Mouse (Mus musculus) telencephalon, adult 2 months (tissue): ENCODE data around the gene Rundc1.
"Not testable (repeated sequence)": the region's sequence is repeated elsewhere in the genome, so short reads cannot be mapped to it uniquely, and the experiment has no call there.

Experiments
- DNase-seq: peaks from one replicate; pipeline ENCODE4 v3.0.0-alpha.2; 2011; ENCODE audit warnings: low read depth, low spot score

Rundc1 gene

DNA sequence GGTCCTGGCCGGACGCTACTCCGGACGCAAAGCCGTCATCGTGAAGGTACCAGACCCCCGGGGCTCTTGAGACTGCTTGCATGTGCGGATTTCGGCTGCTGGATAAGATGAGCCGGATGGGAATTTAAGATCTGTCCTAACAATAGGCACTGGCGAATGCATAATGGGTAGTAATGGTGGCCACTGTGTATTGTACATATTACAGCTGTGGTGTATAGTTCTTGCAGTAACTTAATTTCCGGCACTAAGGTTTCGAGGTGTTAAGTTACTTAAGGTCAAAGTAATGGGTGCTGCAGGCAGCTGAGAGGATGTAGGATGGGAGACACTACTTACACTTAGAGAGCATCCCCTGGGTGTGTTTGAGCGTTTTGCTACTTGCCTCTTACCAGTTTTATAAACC, 17.9 kb downstream of the Rundc1 start:
- no peak for DNase-seq

GRCm38 (mm10) chr11:101446319-101446718, 21.4 kb downstream of the Rundc1 start:
- DNase-seq: no peak

DNA sequence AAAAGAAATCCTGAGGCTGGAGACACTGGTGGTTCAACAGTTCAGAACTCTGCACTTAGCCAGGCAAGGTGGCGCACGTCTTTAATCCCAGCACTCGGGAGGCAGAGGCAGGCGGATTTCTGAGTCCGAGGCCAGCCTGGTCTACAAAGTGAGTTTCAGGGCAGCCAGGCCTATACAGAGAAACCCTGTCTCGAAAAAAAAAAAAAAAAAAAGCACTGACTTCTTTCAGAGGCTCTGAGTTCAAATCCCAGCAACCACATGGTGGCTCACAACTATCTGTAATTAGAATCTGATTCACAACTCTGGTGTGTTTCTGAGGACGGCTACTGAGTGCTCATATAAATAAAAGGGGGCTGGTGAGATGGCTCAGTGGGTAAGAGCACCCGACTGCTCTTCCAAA, 22.0 kb downstream of the Rundc1 start:
- not testable (repeated sequence) for DNase-seq

GRCm38 (mm10) chr11:101447786-101448185, 22.9 kb downstream of the Rundc1 start:
- DNase-seq: no peak

GRCm38 (mm10) chr11:101448274-101448746, 23.4 kb downstream of the Rundc1 start, which contains the start of gene Ifi35:
Gene Ifi35 (plus strand): TSS chr11:101448407.
- DNase-seq: no peak

DNA sequence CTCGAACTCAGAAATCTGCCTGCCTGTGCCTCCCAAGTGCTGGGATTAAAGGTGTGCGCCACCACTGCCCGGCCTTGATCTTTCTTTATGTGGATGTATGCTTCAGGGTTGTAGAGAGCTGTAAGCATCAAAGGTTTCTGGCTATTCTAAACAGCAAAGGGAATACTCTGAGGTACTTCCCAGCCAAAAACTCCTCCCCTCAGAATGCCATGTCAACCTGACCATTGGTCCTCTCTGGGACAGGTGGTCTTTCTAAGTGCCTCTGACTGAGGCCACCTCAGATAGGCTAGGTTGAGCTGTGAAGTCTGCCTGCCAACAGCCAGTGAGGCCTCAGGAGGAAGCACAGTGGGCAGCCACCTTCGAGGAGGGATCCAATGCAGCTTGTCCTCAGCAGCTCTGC, 24.0 kb downstream of the Rundc1 start:
- DNase-seq: no peak

- DNase-seq: not testable (repeated sequence)
Measured at GRCm38 (mm10) chr11:101449596-101449995, 24.7 kb downstream of the Rundc1 start.

DNA sequence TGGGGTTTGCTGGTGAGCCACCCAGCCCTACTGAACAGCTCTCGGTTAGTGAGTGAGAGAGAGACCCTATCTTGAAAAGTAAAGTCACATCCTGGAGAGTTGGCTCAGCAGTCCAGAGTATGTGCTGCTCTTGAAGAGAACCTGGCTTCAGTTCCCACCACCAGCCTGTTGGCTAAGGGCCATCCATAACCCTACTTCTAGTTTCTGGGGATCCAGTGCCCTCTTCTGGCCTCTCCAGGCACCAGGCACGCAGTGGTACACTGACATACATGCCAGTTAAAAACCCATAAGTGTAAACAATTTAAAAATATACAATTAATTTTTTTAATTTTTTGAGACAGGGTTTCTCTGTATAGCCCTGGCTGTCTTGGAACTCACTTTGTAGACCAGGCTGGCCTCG, 25.5 kb downstream of the Rundc1 start:
- no peak for DNase-seq

GRCm38 (mm10) chr11:101451536-101451935, 26.7 kb downstream of the Rundc1 start:
- no peak for DNase-seq

- DNase-seq: no peak
Measured at GRCm38 (mm10) chr11:101452093-101452774, 27.3 kb downstream of the Rundc1 start.

DNA sequence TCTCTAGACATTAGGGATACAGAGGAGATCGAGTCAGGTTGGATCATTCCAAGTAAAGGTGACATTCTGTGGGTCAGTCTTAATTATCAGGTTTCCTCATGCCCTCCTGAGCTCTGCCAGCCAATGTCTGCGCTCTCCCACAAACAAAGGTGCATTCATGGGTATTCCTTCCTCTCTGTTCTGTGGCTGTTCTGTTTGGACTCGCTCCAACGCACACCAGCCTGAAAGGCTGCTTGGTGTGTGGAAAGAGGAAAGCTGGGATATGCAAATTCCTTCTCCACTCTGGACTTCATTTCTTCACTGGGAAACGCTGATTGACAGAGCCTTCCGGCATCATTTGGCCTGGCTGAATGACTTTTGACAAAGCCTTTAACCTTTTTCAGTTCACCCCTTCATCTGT, 29.8 kb downstream of the Rundc1 start:
- no peak for DNase-seq

DNA sequence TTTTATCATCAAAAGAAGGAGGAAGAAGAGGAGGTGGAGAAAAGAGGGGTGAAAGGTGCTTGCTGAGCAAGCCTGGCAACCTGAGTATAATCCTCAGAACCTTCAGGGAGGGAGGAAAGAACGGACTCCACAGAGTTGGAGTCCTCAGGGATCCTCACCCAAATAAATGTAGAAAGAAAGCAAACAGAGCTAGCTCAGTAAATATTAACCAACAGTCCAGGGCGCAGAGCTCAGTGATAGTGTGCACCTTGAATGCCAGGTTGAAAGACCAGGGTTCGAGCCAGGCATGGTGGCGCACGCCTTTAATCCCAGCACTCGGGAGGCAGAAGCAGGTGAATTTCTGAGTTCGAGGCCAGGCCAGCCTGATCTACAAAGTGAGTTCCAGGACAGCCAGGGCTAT, 30.7 kb downstream of the Rundc1 start:
- DNase-seq: no peak

DNA sequence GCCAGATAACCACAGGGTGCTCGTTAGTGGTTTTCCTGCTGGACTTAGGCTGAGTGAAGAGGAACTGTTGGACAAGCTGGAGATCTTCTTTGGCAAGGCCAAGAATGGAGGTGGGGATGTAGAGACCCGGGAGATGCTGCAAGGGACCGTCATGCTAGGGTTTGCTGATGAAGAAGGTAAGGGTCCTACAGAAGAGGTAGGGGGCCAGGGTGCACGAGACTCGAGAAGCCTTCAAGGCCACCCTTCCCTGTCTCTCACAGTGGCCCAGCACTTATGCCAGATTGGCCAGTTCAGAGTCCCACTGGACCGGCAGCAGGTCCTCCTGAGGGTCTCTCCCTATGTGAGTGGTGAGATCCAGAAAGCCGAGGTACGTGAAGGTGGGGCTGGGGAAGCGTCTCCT, 32.7 kb downstream of the Rundc1 start:
- DNase-seq: no peak

DNA sequence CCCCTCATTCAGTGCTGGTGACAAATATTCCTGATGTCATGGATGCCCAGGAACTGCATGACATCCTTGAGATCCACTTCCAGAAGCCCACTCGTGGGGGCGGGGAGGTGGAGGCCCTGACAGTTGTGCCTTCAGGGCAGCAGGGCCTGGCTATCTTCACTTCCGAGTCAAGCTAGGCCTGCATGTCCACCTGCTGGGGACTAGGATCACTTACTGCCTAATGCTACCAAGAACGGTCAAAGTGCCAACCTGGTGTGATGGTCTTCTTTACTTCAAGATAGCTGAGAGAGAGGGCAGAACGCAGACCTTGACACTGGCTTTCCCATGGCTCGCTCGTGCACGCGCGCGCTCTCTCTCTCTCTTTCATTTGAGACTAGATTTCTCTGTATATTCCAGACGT, 33.3 kb downstream of the Rundc1 start:
- no peak for DNase-seq

DNA sequence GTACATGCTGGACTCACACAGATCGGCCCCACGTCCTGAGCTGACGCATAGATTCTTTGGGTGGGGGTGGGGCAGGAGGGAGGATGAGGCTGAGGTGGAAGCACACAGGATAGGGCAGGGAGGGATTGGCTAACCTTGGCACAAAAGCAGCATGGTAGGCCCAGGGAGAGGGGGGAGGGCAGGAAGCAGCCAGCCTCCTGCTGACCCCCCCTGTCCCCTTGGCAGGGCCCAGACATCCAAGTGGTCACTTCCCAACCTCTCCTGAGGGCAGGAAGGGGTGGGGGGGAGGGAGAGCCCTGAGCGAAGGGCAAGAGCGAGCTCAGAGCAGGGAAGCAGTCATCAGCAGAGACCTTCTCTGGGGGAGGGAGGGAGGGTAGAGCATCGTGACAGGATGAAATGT, 34.8 kb downstream of the Rundc1 start:
- no peak for DNase-seq

DNA sequence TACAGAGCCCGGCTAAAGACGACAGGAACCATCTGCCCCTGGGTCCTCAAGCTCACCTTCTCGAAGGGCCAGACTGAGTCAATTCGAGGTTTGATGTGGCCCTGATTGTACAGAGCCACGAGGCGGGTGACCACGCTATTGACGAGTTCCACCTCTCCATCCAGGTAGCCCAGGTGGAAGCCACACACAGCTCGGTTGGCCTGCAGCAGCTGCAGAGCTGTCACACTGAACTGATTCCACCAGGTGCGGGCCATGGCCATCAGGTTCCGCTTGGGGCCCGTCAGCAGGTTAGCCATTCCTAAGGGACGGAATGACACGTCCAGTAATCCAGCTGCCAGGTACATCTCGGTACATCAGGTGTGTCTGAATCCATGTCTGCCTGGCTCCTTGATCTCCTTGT, 35.4 kb downstream of the Rundc1 start:
- DNase-seq: no peak

DNA sequence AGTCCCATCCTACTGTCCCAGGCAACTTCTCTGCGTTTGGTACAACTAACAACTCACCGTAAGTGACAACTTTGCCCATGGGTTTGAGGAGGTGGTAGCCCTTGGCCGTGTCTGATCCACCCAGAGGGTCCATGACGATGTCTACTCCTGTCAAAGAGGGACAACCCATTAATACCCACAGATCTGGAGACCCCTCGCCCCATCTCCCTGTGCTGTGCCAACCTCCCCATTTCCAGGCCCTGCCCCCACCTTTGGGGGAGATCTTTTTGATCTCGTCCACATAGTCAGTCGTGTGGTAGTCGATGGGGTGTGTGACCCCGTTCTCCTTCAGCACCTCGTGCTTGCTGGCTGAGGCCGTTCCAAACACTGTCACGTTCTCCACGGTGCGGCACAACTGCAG, 37.3 kb downstream of the Rundc1 start:
- DNase-seq: no peak

DNA sequence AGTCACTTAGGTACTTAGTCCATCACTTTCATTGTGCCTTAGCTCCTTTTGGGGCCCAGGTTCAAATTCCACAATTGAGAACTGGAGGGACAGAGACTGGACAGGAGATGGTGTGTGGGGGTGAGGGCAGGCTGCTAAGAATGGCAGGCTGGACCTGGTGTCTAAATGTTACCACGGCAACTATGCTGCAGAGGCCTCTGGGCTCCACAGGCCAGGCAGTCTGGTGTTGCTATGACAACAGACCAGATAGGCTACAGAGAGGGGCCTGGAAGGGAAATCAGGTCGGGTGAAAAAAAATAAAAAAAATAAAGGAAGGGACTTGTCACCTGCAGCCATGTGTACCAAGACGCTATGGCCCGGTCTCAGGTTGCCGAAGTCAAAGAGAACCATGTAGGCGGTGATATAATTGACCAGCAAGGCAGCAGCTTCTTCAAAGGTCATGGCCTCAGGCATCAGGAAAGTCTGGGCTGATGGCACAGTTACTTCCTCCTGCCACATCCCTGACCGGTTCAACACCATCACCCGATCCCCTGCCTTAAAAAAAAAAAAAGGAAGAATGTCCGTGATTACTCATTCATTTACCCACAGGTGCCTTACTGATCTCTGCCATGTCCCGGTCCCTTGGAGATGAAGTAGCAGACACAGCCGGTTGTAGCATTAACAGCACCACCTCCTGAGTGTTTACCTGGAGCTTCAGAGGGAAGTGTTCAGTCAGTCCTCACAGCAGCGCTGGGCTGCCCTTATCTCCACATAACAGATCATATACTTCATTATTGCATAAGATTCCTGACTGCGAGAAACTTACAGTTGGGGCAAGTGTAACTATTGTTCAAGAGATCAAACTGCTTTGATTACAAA, 37.9 kb downstream of the Rundc1 start:
- no peak for DNase-seq

- no peak for DNase-seq
Measured at GRCm38 (mm10) chr11:101464211-101465100, 39.6 kb downstream of the Rundc1 start, which contains the start of gene Rnd2. Gene Rnd2 (plus strand): TSS chr11:101464999.

DNA sequence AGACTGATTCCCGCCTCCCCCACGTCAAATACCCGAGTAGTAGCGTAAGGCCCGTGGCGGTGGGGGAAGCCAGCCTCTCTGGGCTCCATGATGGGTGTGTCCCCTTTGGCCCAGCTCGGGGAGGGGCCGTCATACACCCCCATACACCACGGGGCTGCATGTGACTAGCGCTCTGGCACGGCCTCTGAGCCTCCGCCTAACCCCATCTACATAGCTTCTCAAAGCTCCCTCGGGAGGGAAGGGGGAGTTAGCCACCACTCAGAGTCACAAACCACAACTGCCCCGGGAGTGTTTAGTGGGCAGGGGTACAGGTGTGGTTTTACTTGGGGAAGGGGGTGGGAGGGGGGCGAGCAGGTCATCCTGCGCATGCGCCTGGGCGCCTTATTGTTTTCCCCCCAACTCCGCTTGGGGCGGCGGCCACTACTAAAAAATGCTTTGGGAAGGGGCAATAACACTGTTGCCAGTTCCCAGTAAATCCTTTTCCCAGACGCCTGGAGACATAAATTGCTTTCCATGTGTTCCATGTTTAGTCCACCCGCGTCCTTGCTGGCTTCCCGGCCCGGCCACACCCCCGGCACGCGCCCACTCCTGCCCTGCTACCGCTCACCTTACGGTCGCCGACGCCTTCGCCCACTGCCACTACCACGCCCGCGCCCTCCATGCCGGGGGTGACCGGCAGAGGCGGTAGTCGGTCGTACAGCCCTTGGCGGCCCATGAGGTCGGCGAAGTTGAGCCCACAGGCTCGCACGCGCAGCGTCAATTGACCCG, 40.4 kb downstream of the Rundc1 start:
- no peak for DNase-seq
